Mouse (Mus musculus) ovary, postnatal 10 days (tissue): ENCODE results near the gene Foxn3.
"Not testable (repeated sequence)": the region's sequence is repeated elsewhere in the genome, so short reads cannot be mapped to it uniquely, and the experiment has no call there.

Experiments used
- DNase-seq: peaks from one replicate; pipeline ENCODE4 v3.0.0; 2022; ENCODE audit warnings: low spot score

The Foxn3 gene

GRCm38 (mm10) chr12:99215521-99216255, 347.7 kb downstream of the Foxn3 start:
- no peak for DNase-seq

- no peak for DNase-seq
These were observed 349.3 kb downstream of the Foxn3 start for GRCm38 (mm10) chr12:99214098-99214497.

DNA sequence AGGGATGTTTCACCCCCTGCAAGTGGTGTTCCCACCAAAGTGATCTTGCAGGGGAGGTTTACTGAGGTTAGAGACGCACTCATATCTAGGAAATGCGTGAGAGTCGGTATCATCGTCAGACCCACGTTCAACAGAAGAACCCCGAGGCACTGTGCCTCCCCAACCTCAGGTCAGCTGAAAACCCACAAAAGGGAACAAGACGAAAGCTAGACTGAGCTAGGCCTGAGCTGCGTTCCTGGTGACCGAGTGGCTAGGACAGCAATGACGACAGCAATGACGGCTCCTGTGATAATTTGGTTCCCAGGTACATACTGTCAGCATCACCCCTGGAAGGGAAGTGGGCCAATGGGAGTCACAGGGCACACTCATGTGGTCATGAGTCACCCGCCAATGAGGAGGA, 350.2 kb downstream of the Foxn3 start:
- no peak for DNase-seq

DNA sequence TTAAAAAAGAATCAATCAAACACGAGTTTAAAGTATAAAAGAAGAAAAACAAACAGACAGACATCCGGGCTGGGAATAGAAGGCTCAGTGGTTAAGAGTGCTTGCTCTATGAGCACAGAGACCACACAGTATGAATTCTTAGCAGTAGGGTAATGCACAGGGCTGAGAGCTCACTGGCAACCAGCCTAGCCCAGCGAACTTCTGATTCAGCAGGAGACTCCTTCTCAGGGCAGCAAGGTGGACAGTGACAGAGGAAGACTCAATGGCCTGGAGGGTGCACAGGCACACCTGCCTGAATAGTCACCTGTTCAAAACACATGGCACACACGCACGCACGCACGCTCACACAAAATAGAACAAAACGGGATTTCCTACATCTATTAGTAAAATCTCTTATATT, 353.6 kb downstream of the Foxn3 start:
- DNase-seq, result no peak

GRCm38 (mm10) chr12:99208251-99208650, 355.1 kb downstream of the Foxn3 start:
- no peak for DNase-seq

DNA sequence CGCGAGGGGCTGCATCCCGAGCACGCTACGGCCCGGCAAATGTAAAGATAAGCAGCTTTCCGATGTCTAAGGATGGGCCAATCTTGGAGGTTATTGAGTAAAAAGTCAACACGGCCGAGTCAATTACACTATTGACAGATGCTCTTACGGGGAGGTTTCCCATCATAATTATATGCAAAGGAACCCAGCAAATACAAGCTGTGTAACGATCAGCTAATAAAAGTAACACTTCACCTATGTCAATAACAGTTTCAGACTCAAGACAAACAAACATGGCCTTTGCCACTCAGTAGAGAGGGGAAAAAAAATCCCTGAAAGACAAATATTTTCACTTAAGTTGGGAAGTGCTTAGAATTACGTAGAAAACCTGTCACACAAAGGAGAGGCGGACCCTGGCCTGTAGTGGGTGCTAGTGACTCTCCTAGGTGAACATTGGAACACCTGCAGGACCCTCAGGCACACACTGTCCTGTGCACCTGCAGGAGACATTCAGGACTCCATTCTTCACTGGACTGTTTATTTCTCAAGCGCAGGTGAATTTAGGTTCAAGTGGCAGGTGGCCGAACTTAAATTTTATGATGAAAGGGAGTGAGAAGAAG, 356.3 kb downstream of the Foxn3 start:
- DNase-seq, result no peak

DNA sequence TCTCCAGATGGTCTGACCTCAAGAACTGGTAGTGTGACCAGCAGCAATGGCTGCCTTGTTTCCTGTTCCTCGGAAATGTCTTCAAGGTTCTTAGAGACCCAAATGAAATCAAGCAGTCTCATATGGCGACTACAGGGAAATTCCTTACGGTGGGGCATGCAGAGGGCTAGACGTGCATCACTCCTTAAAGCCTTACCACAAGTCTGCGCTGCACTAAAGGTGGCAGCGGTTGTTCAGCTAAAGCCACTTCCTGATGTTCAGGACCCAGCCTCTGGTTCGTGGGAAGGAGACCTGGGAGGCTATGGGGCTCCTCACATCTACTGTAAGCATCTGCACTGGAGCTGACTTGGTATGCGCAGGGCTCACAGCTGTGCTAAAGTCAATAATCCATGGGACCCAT, 357.6 kb downstream of the Foxn3 start:
- no peak for DNase-seq

DNA sequence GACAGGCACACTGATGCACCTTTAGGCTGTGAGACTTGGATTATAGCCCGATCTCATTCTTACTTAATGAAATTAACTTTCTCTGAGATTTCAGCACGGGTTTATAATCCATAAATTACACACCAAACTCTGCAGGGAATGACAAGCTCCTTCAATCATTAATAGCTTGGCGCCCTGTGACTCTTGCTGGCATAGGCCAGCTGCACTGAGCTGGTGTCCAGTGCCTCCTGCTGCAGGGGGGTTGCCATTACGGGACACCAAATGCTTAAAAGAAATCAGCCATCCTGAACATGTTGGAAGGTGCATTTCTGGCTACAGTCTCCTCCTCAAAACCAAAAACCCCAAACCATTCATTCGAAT, 364.3 kb downstream of the Foxn3 start:
- no peak for DNase-seq

DNA sequence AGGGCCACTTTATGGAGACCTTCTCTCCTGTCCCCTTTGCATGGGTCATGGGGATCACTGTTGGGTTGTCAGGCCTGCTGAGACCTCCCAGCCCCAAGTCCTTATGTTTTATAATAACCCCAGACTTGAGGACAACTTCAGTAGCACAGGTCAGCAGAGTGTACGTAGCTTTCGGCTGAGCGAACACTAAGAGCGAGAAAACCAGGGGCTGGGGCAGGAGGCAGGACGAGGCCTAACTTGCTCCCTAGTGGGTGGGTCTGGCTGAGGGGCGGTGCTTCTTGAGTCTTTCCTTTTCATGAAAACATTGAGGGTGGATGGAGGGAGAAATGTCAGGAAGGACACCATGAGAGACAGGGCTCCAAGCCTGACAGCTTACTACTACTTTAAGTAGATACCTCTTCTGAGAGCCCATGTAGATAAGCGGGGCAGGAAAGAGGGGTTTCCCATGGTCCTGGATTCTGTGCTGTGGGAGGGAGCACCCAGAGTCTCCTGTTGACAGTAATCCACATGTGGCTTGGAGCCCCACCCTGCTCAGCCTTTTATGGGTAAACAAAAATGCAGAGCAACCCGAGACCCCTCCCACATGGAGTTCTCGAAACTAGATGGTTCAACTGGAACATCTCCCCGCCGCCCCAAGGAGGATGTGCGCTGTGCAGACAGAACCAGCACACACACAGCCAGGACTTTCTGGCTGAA, 364.8 kb downstream of the Foxn3 start:
- no peak for DNase-seq

DNA sequence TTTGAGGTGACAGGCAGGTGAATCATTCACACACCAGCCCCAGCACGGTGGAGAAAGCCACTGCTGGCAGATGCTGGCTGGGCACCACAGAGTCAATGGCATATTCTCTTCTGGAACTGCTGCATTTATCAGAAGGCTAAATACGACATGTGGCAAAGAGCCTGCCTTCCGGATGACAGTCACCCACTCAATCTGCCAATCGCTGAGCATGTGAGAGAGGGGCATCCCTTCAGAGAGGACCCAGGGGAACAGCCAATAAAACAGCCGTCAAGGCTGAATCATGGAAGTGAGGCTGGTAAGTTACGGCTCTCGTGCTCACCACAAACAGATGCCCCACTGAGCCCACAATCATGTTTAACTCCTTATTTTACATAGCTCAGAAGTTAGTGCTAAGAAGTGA, 366.4 kb downstream of the Foxn3 start:
- DNase-seq, result no peak

DNA sequence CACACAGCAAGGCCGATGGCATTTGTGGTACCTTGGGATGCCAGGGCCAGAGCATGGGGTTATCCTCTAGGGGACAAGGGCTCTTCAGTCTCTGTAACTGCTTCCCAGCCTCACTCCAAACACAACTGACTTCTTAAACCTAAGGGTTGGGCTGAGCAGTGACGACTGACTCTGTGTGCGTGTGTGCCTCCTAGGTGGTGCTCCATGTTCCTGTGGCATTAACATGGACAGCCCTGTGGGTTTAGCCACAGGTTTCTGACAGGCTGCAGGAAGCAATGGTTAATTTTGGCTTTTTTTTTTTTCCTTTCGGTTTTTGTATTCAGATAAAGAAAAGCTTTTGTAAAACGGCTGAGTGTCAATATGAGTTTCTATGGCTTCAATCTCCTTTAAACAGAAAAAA, 367.7 kb downstream of the Foxn3 start:
- DNase-seq, result no peak

DNA sequence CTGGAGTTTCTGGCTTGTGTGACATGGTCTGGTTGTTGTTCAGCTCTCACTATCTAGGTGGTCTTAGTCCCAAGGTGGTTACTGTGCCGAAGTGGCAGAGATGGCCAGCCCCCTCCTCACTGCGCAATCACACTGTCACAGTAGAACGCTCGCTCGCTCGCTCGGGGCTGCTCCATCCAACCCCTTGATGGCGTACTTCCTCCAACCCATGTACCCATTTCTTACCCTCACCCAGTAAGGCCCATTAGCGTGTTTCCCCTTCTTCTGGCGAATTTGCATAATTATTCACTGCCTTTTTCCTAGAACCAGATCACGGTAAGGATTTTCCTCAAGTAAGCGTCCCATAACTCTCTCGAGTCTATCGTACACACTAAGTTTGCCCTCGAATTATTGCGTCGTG, 369.3 kb downstream of the Foxn3 start:
- not testable (repeated sequence) for DNase-seq

DNA sequence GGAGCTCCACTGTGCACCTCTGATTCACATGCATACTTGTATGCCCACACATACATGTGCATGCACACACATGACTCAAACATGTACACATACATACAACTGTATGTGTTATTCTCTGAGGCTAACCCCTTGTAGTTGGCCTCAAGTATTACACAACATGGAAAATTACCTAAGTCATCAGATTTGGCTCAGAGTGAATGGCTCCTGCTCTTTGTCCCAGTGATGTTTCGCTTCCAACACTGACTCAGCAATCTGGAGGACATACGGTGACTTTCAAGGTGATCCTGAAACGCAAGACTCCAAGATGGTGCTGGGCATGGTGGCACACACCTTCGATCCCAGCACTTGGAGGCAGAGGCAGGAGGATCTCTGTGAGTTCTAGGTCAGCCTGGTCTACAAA, 375.7 kb downstream of the Foxn3 start:
- DNase-seq, result no peak

DNA sequence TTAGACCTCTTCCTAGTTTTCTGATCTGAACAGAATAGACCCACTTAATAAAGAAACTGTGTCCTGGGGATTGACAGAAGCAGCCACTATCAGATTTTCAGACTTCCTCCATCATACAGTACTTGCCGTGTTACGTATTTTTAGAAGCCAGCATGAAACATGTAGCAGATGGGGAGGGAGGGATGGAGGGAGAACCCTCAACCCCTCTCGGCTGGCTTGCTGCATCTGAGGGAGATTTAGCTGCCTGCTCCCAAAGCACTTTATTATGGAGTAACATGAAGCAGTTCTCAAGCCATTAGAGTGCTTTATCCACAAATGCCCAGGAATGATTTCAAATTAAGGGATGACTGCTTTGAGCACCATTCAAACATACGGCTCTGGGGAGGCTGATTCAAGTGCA, 377.1 kb downstream of the Foxn3 start:
- no peak for DNase-seq

DNA sequence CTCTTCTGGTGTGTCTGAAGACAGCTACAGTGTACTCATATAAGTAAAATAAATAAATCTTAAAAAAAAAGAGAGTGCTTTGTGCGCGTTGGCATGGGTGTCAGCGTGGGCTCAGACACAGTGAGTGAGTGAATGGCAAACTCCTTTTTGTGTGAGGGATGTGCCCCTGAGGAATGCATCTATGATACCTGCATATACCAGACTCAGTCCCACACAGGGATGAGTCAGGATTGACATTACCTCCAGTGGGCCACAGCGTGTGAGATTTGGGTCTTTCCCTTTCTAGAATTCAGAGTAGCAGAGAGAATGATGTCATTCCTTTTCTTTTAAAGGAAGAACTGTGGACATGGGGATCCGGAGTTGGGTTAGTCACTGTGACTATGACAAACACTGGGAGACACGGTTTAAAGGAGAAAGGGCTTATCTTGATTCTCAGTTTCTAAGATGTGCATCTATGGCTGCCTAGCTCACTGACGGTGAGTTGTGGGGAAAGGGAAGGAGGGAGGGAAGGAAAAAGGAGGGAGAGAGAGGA, 380.1 kb downstream of the Foxn3 start:
- DNase-seq, result no peak

DNA sequence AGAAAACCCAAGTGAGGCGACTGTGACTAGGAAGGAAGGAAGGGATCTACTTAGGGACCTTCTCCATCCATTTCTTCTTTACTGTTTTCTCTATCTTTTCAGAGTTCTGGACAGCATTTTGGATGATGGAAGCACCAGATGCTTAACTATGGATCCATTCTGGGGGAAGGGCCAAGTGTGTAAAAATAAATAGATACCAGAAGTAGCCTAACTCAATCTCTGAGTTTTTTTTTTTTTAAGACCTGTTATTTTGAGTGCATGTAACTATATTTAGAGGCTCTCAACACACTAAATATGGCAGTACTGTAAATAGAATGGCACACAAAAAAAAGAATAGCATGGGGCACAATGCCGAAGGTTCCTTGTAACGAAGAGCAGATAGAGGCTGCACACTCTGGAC, 381.0 kb downstream of the Foxn3 start:
- DNase-seq, result no peak

DNA sequence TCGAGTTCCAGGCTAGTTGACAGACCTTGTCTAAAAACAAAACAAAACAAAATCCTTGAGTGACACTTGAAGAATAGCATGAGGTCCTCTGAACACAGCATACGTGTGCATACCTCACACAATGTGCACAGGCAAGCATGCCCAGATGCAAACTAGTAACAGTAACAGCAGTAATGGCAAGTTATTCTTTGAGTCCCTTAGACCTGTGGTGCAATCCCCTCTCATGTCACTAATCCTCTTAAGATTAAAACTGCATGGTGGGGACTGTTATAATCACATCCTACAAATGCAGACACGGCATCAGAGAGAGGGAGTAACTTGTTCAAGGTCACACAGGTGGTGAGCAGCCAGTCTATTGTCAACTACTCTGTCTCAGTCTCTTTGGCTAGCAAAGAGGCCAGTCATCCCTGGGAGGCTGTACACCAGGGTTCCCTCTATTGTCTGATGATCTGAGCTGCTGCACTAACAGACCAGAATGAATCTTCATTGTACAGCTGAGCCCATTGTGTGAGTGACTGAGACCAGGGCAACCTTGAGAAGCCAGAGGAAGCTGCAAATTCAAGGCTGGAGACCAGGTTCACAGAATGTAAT, 383.1 kb downstream of the Foxn3 start:
- no peak for DNase-seq

DNA sequence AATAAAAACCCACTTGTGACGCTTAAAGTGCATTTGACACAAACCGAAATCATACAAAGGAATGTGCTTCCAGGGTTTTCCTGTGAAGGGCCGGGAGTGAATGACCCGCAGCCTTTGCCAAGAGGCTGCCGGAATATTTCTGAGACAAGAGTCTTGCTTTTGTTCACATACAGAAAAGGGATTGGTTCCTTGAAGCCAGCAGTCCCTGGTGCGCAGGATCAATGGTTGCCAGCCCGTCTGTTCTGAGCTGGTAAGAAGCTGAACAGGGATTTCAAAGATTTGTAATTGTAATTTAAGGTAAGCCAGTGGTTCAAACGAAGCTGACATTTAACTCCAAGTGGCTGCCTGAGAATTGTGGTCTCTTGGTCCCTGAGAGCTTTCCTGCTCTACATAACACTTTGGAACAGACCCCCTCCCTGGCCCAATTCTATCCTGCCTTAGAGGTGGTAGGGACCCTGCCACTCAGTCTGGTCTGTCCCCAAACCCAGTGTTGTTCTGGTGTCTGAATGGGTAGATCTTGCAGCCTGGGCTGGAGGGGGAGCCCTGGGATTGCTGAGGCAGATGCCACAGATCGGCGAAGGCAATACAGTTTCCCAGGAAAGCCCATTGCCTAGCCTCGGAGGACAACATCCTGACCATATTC, 388.3 kb downstream of the Foxn3 start:
- DNase-seq, result no peak

GRCm38 (mm10) chr12:99172170-99172569, 391.2 kb downstream of the Foxn3 start:
- no peak for DNase-seq

GRCm38 (mm10) chr12:99169925-99170324, 393.5 kb downstream of the Foxn3 start:
- no peak for DNase-seq

GRCm38 (mm10) chr12:99166091-99166490, 397.3 kb downstream of the Foxn3 start:
- DNase-seq, result no peak

GRCm38 (mm10) chr12:99163342-99163682, 400.1 kb downstream of the Foxn3 start:
- no peak for DNase-seq
